Mouse (Mus musculus) lung, postnatal 25 days (tissue): ENCODE data around the gene Cmss1.
A peak's percentile ranks its signal among the peaks of the same experiment; 100 is the strongest.

Experiments
- DNase-seq: peaks from one replicate; pipeline ENCODE4 v3.0.0; 2022; ENCODE audit warnings: low spot score

The Cmss1 gene

DNA sequence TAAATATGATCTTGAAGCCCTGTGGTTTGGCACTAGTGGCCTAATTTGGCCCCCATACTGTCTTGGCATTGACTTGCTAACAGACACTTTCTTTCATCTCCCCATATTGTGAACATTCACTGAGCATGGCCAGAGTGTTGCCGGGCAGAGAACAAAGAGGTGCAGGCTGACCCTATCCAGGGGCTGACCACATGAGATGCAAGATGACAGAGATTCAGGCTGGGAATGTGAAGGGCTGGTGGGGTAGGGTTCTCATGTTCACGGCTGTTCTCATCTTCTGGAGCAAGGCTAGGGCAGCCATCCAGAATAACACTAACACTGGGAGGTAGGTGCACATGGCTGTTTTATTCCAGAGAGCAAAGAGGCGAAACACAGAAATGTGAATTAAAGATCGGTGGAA lies 92.3 kb downstream of the Cmss1 start:
- no peak for DNase-seq

DNA sequence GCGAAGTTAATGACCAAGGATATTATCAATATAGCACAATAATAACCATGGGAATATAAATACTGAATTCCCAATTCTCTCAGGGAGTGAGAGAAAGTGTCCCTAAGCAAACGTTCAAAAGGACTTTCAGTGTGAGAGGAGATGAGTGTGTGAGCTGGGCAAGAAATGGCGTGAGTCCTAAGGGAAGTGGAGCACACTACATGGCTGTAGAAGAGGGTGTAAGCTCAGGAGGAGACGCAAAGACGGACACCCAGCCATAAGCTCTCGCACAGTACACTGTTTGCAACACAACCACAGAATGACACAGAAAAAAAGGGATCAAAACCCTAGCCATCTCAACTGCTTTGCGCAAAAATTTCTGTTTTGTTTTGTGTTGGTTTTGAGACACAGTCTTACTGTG lies 93.1 kb downstream of the Cmss1 start:
- DNase-seq, result no peak

DNA sequence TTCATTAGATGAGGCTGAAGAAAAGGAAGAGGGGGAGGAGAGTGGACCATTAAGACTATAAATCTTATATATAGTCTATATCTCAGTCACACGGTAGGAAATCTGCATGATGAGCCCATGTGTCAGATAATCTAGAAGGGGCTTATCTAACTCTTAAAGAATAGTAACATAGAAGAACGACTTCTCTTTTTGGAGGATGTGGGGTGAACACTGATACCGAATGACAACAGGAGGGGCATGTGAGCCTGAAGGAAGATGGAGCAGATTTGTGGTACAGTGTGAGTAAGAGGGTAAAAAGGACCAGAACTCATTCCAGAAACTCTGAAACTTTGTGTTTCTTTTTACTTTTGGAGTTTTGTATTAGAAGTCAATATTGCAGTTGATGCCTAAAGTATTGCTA lies 97.6 kb downstream of the Cmss1 start:
- no peak for DNase-seq

DNA sequence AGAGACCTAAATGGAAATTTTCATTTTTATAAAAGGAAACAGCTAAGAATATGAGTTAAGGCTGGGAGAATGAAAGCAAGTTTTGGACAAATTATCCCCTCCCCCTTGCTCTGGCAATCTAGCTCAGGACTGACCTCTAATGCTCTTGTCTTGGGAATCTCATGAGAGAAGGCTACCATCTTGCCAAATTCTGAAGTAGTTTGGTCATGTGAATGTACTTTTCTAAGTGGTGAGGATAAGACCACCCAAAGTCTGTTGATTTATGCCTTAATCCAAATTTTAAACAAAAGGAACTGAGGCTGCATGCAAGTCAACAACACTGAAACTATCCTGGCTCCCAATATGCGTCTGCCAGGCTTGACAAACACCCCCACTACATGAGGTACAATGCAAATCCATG lies 98.3 kb downstream of the Cmss1 start:
- no peak for DNase-seq

DNA sequence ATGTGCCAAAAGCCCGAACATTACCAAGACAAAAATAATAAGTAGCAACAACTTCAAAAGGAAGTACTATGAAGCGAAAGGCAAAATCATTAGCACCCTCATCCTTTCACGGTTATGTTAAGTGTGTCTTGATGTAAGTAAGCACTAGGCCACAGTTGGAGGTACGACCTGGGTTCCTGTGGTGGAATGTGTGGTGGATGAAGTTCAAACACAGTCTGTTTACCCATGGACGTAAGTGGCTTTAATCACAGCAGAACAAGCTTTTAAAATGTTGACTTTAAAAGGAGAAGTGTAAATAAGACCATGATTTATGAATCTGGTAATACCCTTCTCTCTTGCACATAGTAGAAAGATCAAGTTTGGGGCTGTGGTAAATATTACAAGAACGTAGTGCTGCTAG lies 100.5 kb downstream of the Cmss1 start:
- DNase-seq, result peak; percentile 76

DNA sequence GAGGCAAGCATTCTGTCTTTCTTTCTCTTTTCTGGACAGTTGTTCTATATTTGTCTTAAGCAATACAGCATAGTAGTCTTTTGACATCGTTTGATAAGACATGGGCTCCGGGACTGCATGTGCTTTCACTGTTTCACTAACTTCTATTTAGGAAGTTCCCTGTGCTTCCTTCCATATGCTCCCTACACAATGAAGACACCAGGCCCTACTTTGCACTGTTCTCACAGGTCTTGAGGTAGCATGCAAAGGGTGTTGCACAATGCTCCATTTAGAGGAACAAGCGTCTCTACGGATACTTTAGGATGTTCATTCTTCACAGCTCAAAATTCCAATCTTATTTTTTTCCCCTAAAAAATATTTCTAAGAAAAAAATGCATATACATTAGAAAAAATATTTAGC lies 101.9 kb downstream of the Cmss1 start:
- no peak for DNase-seq

DNA sequence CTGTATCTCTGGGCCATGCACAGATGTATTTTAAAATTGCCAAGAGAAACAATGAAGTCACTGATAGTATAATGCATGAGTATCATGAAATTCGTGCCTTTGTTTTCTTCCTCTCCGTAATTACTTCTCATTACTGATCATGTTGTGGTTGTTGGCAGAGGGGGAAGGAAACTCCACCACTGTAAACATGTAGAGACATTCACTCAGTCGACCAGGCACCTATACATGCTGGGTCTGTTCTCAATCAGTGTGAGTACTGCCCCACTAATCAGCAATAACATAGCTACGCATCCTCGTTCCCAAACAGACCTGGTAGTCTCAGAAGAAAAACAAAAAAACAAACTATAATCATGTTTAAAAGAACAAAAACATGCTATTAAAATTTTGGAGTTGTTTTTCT lies 103.9 kb downstream of the Cmss1 start:
- no peak for DNase-seq

DNA sequence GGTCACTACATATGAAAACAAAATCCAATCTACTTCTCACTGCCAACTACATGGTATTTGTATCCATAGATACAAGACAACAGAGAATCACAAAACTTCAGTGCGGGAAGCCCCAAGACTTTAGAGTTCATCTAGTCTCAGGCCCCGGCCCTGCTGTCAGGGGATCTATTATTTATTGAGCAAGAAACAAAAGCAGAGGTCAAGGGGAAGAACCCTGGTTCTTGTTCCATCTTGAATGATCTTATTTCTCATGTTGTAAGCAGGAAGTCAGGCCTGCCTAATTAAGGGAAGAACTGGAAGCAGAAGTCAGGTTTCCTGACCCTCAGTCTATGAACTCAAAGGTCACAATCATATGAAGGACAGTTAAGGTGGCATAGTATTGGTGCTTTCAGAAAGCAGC lies 104.4 kb downstream of the Cmss1 start:
- DNase-seq, result peak; percentile 28

DNA sequence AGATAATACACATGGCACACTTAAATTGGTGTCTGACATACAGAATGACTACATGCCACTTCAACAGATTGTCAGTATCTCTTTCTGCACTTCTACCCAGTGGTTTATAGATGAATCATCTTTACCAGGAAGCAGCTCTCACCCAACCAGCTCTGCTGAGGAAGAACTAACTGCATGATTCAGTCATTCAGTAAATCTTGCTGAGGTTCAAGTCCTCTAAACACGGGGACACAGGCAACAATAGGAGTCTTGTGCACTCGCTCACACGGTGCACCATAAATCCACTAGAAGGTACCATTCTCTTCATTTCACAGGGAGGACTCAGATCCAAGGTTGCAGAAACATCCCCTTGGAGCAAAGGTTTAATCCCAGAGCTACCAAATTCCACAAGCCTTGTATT lies 105.8 kb downstream of the Cmss1 start:
- DNase-seq, result no peak

DNA sequence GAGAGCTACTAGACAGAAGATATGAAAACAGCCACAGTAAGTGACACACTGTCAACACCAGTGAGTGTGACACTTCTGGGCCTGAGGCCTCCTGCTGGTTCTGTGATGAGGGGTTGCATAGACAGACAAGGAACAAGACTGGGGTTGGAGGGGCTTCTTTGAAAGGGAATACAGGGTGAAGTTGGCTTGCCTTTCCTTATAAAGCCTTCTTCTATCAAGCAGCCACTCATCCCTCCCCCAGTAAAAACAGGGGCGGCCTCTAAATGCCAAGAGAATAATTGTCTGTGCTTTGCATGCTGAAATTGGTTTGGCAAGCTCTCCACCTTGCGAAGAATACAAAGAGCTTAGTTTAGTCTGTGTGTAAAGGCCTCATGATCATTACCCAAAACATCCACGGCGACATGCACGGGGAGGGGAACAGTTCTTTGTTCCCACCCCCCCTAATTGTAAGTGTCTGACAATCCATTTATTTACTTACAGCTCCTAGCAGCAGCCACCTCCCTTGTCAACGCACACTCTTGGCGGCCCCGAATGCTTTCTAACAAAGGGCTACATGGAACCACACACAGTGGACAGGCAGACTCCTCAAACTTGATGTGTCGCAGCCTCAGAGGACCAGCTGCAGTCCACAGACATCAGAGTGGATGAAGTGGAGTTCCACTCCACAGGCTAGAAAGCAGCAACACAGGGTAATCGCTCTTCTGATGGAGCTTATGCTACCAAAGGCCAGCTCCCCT lies 110.1 kb downstream of the Cmss1 start:
- no peak for DNase-seq

DNA sequence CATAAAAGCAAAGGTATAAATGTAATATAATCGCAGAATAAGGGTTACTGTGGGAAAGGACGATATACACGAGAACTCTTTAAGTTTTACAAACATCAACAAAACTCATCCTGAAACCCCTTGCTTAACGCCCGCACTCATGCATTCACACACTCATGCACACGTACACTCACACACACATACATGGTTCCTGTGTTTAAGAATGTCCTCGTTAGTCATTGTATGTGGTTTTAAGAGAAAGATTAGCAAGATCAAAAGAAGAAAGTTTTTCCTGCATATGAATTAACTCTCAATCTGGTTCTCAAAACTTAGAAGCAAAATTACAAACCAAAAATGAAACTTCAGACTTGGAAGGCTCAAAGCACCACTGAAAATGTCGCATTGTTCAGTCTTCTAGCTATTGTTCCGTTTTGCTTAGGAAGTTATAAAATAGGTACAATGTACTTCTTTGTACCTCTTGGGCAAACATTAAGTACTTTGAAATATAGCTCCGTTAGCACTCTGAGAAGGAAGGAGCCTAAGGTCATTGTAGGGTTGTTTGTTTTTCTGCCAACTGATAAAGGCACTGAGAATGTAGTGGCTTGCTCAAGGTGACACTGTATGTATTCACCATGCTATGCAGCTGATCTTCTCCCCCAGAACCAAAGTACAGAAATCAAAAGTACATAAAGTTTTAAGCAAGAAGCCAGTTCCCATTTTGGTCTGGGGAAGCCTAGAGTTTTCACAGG lies 111.0 kb downstream of the Cmss1 start:
- DNase-seq, result no peak

DNA sequence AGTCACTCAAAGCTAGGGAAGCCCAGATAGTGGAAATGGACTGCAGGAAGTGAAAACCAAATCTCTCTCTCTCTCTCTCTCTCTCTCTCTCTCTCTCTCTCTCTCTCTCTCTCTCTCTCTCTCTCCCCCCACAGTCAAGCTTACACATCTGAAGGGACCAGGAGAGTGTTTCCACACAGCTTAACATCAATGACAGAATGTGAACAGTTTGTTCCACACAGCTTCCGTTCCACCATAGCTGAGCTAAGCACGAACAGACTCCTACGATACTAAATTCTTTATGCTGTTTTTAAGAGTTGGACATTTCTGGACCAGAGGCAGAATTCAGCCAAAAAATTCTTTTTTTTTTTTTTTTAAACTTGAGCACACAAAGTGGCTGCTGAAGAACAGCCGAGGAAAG lies 114.8 kb downstream of the Cmss1 start:
- no peak for DNase-seq

DNA sequence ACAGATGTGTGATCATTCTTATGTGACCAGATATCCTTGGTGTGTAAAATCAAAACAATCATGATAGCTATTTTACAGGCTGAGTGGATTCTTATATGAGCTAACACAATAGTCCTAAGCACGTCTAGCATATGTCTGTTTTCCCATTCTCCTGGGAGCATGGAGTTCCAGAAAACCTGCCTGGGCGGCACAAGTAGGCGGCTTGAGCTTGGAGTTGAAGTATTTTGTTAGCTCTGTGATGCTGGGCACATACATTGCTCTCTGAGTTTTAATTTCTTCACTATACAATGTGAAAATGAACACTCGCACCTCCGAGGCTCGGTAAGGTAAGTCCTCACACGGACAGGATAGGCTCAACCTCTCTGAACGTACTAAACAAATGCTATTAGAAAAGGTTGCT lies 116.0 kb downstream of the Cmss1 start:
- no peak for DNase-seq

DNA sequence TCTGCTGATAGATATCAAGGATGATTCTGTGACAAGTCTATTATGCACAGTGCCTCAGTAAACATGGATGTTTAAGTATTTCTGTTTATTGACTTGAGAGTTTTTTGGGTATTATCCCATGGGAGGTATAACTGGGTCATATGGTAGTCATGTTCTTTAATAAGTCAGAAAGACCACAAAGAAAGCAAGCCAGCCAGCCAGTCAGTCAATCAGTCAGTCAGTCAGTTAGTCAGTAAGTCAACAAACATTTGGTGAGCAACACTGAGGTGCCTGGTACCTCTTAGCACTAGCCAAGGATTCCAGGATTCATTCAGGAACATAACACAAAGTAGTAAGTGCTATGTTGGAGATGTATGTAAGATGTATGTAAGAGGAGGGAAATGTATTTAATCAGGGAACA lies 118.0 kb downstream of the Cmss1 start:
- DNase-seq, result no peak

DNA sequence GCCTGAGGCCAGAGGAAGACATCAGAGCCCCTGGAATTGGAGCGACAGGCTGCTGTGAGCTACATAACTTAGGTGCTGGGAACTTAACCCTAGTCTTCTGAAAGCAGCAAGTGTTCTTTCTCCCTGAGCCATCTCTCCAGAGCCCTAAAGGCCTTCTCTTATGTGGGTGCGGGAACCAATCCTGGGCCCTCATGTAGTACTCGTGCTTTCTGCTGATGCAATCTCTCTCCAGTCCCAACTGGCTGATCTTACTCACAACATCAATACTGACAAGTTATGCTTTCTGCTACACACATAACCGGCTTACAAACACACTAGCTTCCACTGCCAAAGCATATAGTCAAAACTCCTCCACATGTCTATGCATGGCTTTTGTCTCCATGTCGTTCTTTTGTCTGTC lies 120.4 kb downstream of the Cmss1 start:
- no peak for DNase-seq

DNA sequence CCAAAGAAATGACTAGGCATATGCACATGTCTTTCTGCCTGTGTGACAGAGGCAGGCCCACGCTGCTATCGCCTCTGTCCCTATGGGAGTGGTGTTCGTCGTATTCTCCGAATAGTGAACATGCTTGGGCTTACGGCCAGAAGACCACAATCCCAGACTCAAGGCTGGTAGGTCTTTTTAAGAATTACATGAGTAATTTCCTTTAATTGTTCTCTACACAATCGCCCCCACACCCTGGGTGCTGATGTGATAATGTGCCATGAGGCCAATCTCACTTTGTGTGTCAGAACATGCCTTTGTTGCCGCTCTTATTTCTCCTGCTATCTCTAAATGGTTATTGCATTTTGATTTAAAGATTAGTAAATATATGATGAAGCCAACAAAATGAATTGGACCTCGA lies 121.4 kb downstream of the Cmss1 start:
- no peak for DNase-seq

DNA sequence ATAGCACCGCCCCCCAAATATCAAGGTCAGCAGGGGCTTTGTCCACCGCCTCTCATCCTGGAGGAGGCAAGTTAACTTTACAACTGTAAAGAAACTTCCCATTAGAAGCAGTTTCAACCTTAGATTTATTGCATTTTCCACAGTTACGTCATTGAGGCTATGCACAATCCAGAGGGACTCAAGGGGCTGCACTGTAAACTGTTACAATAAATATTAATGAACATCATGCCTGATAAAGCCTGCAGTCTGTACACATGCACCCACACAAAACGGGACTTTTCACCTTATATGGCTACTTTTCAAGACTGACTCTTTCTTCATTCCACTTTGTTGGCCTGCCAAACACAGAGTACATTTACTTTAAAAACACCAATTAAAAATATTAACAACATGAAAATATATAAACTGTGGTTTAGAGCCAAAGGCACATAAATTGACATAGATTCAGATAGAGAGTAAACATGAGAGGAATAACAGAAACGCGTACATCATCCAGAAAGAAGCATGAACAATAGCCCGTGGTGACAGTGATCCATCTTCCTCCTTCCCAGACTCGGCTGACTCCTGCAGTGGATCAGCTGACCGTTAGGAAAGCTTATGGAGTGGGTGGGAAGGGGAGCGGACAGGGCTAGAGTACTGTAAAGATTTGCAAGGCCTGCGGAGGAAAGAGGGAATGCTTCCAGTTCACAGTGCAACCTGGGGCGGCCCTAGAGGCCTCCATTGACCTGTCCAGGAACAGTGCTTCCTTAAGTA lies 122.4 kb downstream of the Cmss1 start:
- DNase-seq, result no peak

DNA sequence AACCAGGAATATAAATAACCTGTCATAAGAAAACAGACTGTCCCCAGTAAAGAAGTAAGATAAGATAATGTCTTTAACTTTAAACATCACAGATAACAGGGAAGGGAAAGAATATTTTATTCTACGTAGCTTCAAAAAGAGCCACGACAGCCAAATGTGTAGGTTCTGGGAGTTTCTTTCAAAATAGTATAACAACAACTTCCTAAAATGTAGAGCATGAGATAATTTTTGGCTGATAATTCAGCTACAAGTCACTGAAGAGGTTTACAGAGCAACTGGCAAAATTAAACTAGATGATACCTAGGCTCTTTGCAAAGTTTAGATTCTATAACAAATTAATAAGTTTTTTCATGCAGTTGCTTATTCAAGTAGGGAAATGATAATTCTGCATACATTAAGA lies 123.2 kb downstream of the Cmss1 start:
- no peak for DNase-seq

DNA sequence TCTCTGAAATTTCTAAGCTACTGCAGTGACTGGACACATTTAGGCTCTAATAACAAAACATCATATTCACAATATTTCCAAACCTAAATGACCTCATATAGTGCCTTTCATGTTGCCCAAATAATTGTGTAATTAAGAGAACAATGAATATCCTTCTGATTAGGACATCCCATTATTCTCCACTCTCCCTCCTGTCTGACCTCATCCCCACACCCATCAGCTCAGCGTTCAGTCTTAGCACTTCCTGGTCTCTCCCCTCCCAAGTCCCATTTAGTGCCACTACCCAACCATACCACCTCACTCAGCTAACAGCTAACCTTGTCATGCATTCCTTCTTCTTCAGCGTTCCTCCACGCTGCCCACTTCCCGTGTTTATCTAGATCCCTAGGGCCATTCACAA lies 123.8 kb downstream of the Cmss1 start:
- no peak for DNase-seq

DNA sequence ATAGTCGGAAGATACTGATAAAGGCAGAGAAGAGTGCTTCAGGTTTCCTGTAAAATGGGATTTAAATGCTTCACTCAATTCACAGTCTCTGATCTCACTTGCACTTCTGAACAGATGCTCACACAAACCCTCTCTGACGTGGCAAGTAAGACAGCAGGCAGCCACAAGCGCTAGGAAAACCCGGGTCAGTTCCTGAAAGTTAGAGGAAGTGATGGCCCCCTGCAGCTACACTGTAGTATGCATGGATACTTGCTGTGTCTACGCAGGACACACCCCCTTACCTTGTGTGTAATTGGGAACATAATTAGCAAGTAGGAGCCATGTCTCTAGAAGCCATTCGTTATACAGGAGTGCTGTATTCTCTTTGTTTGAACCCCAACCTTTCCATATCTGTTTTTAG lies 124.4 kb downstream of the Cmss1 start:
- no peak for DNase-seq

DNA sequence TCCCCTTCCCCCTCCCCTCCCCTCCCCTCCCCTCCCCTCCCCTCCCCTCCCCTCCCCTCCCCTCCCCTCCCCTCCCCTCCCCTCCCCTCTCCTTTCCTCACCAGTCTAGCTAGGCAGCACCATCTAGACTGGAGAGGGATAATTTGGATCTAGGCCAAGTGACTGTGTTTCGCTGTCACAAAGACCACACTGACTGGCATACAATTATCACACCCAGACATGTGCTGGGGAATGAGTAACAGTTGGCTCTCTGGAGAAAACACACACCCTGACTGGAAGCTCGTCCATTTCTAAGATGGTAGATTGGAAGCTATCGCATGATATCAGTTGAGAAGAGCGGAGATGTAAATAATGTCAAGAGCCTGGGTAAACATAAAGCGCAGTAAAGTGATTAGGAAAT lies 126.9 kb downstream of the Cmss1 start:
- no peak for DNase-seq

DNA sequence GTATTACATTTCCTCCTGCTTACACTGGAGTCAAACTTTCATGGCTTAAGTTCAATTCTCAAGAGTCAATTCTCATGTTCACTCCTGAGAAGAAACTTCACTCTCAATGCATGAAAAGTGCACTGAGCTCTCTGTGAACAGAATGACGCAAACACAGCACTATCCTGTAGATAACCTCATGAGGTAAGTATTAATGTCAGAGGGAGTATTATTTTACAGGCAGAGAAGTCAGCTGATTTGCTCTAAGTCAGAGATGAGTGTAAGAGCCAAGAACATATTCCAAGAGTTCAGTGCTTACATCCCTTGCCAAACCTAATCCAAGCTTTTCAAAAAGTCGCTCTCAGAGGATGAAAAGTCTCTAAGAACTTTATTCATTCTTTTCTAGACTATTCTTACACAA lies 128.2 kb downstream of the Cmss1 start:
- DNase-seq, result no peak

DNA sequence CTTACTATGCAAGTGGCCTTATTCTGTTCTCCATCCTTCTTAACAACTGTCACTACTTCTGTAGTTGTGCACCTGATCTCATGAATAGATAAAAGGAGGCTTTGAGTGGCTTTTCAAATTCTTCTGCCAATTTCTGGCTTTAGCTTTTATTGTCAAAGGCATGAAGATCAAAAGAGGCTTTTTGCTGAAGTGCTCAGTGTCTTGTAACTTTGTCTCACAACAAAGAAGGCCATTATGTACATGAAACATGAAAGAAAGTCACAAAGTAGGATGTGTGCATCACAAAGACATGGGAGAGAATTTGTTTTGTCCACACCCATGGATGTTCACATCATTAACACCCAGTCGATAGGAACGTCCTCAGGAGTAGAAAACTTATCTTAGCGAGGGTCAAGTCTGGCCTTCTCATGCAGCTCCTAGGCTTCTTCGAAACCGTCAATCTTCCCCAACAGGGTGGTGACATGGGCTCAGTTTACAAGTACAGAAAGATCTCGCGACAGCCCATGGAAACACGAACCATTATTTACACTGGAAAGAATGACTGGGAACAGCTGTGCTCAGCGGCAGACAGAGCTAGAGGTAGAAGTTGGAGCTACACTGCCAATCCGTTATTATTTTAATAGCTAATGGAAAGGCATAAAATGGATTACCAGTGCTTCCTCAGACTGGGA lies 133.1 kb downstream of the Cmss1 start:
- no peak for DNase-seq
